ENCODE assay signal across 8 mouse cellular contexts in the genomic region with DNA sequence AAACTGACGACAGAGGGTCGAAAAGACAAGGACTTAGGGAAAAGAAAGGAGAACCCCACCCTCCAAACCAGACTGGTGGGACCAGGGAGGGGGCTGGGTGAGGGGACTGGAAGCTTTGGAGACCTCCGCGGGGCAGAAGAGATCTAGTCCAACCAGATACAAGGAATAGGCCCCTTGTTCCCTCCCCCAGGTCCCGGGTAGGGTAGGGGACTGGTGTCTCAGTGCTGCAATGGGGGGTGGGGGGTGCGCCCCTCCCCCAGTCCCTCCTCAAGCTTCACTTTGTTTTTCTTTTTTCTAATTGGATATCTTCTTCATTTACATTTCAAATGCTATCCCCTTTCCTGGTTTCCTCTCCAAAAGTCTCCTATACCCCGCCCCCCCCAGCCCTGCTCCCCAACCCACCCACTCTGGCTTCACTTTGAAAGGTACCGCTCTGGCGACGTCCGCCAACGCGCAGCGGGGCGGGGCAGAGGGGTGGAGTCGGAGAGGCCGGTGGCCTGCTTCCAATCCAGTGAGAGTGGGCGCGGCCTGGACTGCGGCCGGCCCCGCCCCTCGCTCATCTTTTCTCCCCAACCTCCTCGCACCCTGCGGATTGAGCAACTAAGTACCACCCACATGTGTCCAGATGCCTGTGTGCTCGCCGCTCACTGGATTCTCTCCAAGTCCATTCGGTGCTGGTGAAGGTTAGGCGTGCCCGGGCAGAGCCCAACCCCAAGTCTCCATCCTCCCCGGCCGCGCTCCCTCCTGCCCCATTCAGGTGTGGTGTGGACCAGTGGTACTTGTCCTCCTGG. TPM values are rescaled to one million over a fixed set of nuclear protein-coding genes. Genes with fewer than 3 reads are reported as not detected.
DNase-seq lines count a peak whose midpoint lies in the region; ATAC-seq and TF ChIP-seq lines count a peak whose summit lies in the region.

No protein-coding gene starts in this region.

- H3K27ac ChIP-seq in cerebellum, adult 2 months (ENCODE audit: insufficient read depth, low read length): no peak overlapping the region
- no peak overlapping the region for H3K27ac ChIP-seq in forebrain, embryonic 16.5 days (ENCODE audit: low read length)
- peak overlapping the region; percentile 76 for H3K27ac ChIP-seq in layer of hippocampus, adult 2 months
- peak overlapping the region; percentile 76 for H3K27ac ChIP-seq in lung, embryonic 14.5 days (ENCODE audit: low read depth)

- H3K9ac ChIP-seq in forebrain, embryonic 16.5 days (replicated peaks; ENCODE audit: low read depth, low read length): peak overlapping the region; percentile 39; the same call in 1 of the 2 replicates
- H3K9ac ChIP-seq in lung, embryonic 14.5 days: no peak overlapping the region; the same call in 1 of the 2 replicates

- 7% methylated on average over 31 of the region's 33 CpGs for WGBS in cerebellum, adult 2 months
- WGBS in forebrain, embryonic 16.5 days: 20% methylated on average over 21 of the region's 33 CpGs
- 9% methylated on average over 25 of the region's 33 CpGs for WGBS in lung, embryonic 14.5 days

- no peak for TF ChIP-seq POLR2A in cerebellum, adult 2 months (IDR thresholded peaks at IDR 0.05; ENCODE audit: borderline replicate concordance, insufficient read depth, low read length)

- H3K36me3 ChIP-seq in forebrain, embryonic 16.5 days (ENCODE audit: control insufficient read depth, insufficient read depth): no peaks in the 10 kb centered on the region
- no peaks in the 10 kb centered on the region for H3K36me3 ChIP-seq in lung, embryonic 14.5 days (ENCODE audit: insufficient read depth)

- peak; percentile 97 for ATAC-seq in forebrain, embryonic 16.5 days
- ATAC-seq in lung, embryonic 14.5 days (ENCODE audit: insufficient read depth): peak; percentile 96
- ATAC-seq in neutrophil, adult 5-6 weeks (ENCODE audit: extremely low read depth, insufficient number of reproducible peaks, low FRiP score, poor library complexity, severe bottlenecking): peak; percentile 72; the same call in 1 of the 2 replicates

- intact Hi-C loops in heart, postnatal 25 days (cut with DNase I): no loop called here

- no peak for TF ChIP-seq CTCF in cerebellum, adult 2 months (IDR thresholded peaks at IDR 0.05; ENCODE audit: borderline replicate concordance, insufficient read depth, low read depth, low read length)
- TF ChIP-seq CTCF in layer of hippocampus, adult 2 months (conservative IDR thresholded peaks at IDR 0.05): no peak
- no peak for TF ChIP-seq CTCF in lung, embryonic 14.5 days (IDR thresholded peaks at IDR 0.05; ENCODE audit: low read depth)

- no peaks in the 10 kb centered on the region for H3K9me3 ChIP-seq in forebrain, embryonic 16.5 days (ENCODE audit: control insufficient read depth, low read length)
- no peaks in the 10 kb centered on the region for H3K9me3 ChIP-seq in lung, embryonic 14.5 days (ENCODE audit: low read depth, low read length)

- peak overlapping the region; percentile 67 for H3K4me2 ChIP-seq in forebrain, embryonic 16.5 days (ENCODE audit: low read length)
- H3K4me2 ChIP-seq in lung, embryonic 14.5 days: peak overlapping the region; percentile 63

- peak overlapping the region; percentile 87 for H3K4me3 ChIP-seq in cerebellum, adult 2 months (replicated peaks; ENCODE audit: insufficient read depth, low read depth, low read length)
- peak overlapping the region; percentile 43 for H3K4me3 ChIP-seq in forebrain, embryonic 16.5 days (replicated peaks; ENCODE audit: low read length)
- peak overlapping the region; percentile 52 for H3K4me3 ChIP-seq in layer of hippocampus, adult 2 months
- peak overlapping the region; percentile 31 for H3K4me3 ChIP-seq in lung, embryonic 14.5 days (ENCODE audit: low read depth, low read length)

- no peaks in the 10 kb centered on the region for H3K27me3 ChIP-seq in cerebellum, adult 2 months (ENCODE audit: control insufficient read depth, insufficient read depth, low read length)
- H3K27me3 ChIP-seq in forebrain, embryonic 16.5 days (replicated peaks; ENCODE audit: control insufficient read depth, insufficient read depth, low read length): no peaks in the 10 kb centered on the region
- no peaks in the 10 kb centered on the region for H3K27me3 ChIP-seq in lung, embryonic 14.5 days (ENCODE audit: insufficient read depth, low read length)

- H3K4me1 ChIP-seq in cerebellum, adult 2 months (ENCODE audit: control insufficient read depth, insufficient read depth, low read length): no peaks in the 10 kb centered on the region
- H3K4me1 ChIP-seq in forebrain, embryonic 16.5 days (replicated peaks; ENCODE audit: control insufficient read depth, insufficient read depth, low read length): no peaks in the 10 kb centered on the region
- H3K4me1 ChIP-seq in lung, embryonic 14.5 days (ENCODE audit: insufficient read depth): no peaks in the 10 kb centered on the region

- DNase-seq in MEL-GATA-1-ER (ENCODE audit: extremely low read depth, low read depth): peak; percentile 69
- DNase-seq in cerebellum, adult 2 months: peak; percentile 52 to 59
- peak; percentile 48 for DNase-seq in heart, postnatal 25 days (ENCODE audit: low spot score)
- peak; percentile 60 to 67 for DNase-seq in layer of hippocampus, adult 2 months (ENCODE audit: low spot score in 2 of 2)
- DNase-seq in lung, embryonic 14.5 days: peak; percentile 92
- DNase-seq in thymus, adult 18-20 months: peak; percentile 65 to 73

RNA-seq across cellular contexts. Expression of a gene that starts 8.6 kb away (rescaled TPM):
- polyA plus RNA-seq in cerebellum, adult 2 months (2012; rRNA removed): 0.46 and 0.52 TPM in 2 replicates
- polyA plus RNA-seq in forebrain, embryonic 16.5 days (2015; fragmentation: Nextera tagmentation; extraction: Ambion mirVana): 0.60 and 1.2 TPM in 2 replicates
- total RNA-seq in heart, postnatal 25 days (2021): 1 to 10 TPM; 1.3 to 1.7 TPM
- total RNA-seq in layer of hippocampus, adult 2 months (2021): 1 to 10 TPM; 2.7 to 2.9 TPM
- 40.1 and 45.0 TPM in 2 replicates for polyA plus RNA-seq in lung, embryonic 14.5 days (2014; fragmentation: Nextera tagmentation; extraction: Ambion mirVana)
- total RNA-seq in neutrophil, adult 5-6 weeks (2017): not detected in 2 replicates

RNA-seq across cellular contexts. Expression of a gene that starts 37.8 kb away (rescaled TPM):
- 7.9 and 8.8 TPM in 2 replicates for polyA plus RNA-seq in cerebellum, adult 2 months (2012; rRNA removed)
- polyA plus RNA-seq in forebrain, embryonic 16.5 days (2015; fragmentation: Nextera tagmentation; extraction: Ambion mirVana): 7.6 and 8.0 TPM in 2 replicates
- total RNA-seq in heart, postnatal 25 days (2021): 1 to 10 TPM; 2.3 to 3.1 TPM
- total RNA-seq in layer of hippocampus, adult 2 months (2021): 1 to 10 TPM; 7.0 to 9.4 TPM
- polyA plus RNA-seq in lung, embryonic 14.5 days (2014; fragmentation: Nextera tagmentation; extraction: Ambion mirVana): 21.3 and 23.3 TPM in 2 replicates
- 11.7 and 12.1 TPM in 2 replicates for total RNA-seq in neutrophil, adult 5-6 weeks (2017)

RNA-seq across cellular contexts. Expression of a gene that starts 55.0 kb away (rescaled TPM):
- 0.31 and 0.52 TPM in 2 replicates for polyA plus RNA-seq in cerebellum, adult 2 months (2012; rRNA removed)
- not detected in 2 replicates for polyA plus RNA-seq in forebrain, embryonic 16.5 days (2015; fragmentation: Nextera tagmentation; extraction: Ambion mirVana)
- total RNA-seq in heart, postnatal 25 days (2021): 100 to 1,000 TPM in 1 of 2 experiments, 10 to 100 TPM in 1; 97.6 to 139 TPM
- 1 to 10 TPM; 1.0 to 2.8 TPM for total RNA-seq in layer of hippocampus, adult 2 months (2021)
- not detected in 2 replicates for polyA plus RNA-seq in lung, embryonic 14.5 days (2014; fragmentation: Nextera tagmentation; extraction: Ambion mirVana)
- 0.49 and 1.4 TPM in 2 replicates for total RNA-seq in neutrophil, adult 5-6 weeks (2017)

Comparison
In these comparisons a context has a peak if more than half of its experiments do, and no peak if none do; other contexts are left out.
1. H3K27ac ChIP-seq: peak in layer of hippocampus, adult 2 months (single experiment) and lung, embryonic 14.5 days (single experiment); none in cerebellum, adult 2 months (single experiment) and forebrain, embryonic 16.5 days (single experiment).
2. H3K4me3 ChIP-seq: peak in every context shown above with its lines; median percentile 87 in cerebellum, adult 2 months; 52 in layer of hippocampus, adult 2 months; 43 in forebrain, embryonic 16.5 days; 31 in lung, embryonic 14.5 days.
3. RNA of a gene that starts 55.0 kb away (total RNA-seq): 97.6 to 139 TPM in heart, postnatal 25 days; 1.0 to 2.8 TPM in layer of hippocampus, adult 2 months and 0.49 to 1.4 TPM in neutrophil, adult 5-6 weeks; every median in the first group is over 10 times any median in the second.
4. Peak in every context shown above with its lines, with median percentiles within 50 percentile points of each other: DNase-seq and ATAC-seq.